Mouse (Mus musculus) hindbrain, embryonic 10.5 days (tissue): ENCODE measurements around the gene Chrdl2. TPM values are rescaled to one million over a fixed set of nuclear protein-coding genes. Genes with fewer than 3 reads are reported as not detected.

Source experiments
- DNase-seq: peaks from one replicate; pipeline ENCODE4 v3.0.0-alpha.2; 2017; ENCODE audit warnings: low spot score
- H3K27ac ChIP-seq: fragments of 300-500 bp; sonication (generic); 2 replicates; pipeline ENCODE4 v1.5.1; 2016; ENCODE audit warnings: mild to moderate bottlenecking, moderate library complexity
- H3K27me3 ChIP-seq: fragments of 300-500 bp; sonication (generic); 2 replicates; pipeline ENCODE4 v1.6.1; 2016; ENCODE audit warnings: mild to moderate bottlenecking; ENCODE audit not compliant: poor library complexity, insufficient read depth, severe bottlenecking
- H3K36me3 ChIP-seq: fragments of 300-500 bp; sonication (generic); 2 replicates; pipeline ENCODE4 v1.6.1; 2016; ENCODE audit warnings: mild to moderate bottlenecking, moderate library complexity
- H3K4me1 ChIP-seq: fragments of 300-500 bp; sonication (generic); replicated peaks from 2 replicates; pipeline ENCODE4 v1.6.1; 2016; ENCODE audit warnings: mild to moderate bottlenecking
- H3K4me3 ChIP-seq: fragments of 300-500 bp; sonication (generic); 2 replicates; pipeline ENCODE4 v1.5.1; 2016; ENCODE audit warnings: mild to moderate bottlenecking, moderate library complexity
- H3K9me3 ChIP-seq: fragments of 300-500 bp; sonication (generic); 2 replicates; pipeline ENCODE4 v1.6.1; 2016; ENCODE audit warnings: mild to moderate bottlenecking, moderate library complexity
- WGBS: fragments of 180-500 bp; shearing (Covaris S2); methylation state at CpG from one replicate; pipeline ENCODE4 v1.1.7; 2016; 5-methylcytosine and 5-hydroxymethylcytosine counted together
- polyA plus RNA-seq: library from polyadenylated mRNA; unstranded; fragments of >200 nt; fragmentation: Nextera tagmentation; extraction: Ambion mirVana; gene quantifications from 2 replicates; pipeline ENCODE4 v1.2.1, GENCODE M21; 2016

The Chrdl2 gene
- polyA plus RNA-seq, 1 experiment from 2014 or later: 0.56 TPM

DNA sequence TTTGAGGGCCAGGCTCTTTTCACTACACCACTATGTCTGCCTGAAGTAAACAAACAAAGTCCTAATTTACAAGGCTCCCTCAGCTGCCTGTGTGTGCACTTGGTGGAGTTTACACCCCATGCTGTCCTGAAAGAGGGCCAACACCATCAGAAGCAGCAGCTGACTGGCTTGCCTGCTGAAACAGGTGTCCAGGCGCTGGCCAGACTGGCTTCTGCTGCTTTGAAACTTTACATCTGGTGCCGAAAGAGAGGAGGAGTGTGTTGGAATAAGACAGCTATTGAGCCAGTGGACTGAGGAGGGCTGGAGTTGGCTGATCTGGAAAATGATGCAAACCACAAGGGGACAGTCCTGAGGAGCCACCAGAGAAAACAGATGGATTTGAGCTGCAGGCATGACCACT, 68.0 kb downstream of the Chrdl2 start:
- no peak overlapping the region for H3K27ac ChIP-seq
- H3K36me3 ChIP-seq: peaks cover 24% of the 10 kb centered on the region
- WGBS: 83% methylated on average over 2 of the region's 2 CpGs

DNA sequence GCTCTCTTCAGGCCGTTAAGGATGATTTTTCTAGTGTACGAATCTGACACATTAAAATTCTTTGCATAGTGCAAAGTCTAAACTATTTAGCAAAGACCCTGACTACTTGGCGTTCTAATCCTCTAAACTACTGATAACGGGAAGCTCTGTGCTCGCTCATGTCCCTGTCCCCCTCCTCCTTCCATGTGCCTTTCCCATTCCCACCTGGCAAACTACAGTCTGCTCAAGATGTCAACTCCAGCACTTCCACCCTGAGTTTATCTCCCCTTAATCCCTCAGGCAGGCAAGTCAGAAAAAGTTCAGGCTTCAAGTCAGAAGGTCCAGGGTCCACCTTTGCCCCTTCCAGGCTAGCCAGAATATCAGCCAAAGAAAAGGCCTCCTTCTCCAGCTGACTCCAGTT, 70.3 kb downstream of the Chrdl2 start:
- WGBS: 95% methylated on average over 5 of the region's 5 CpGs
- H3K9me3 ChIP-seq: no peaks in the 10 kb centered on the region
- H3K36me3 ChIP-seq: peaks cover 44% of the 10 kb centered on the region
- H3K27ac ChIP-seq: no peak overlapping the region
- H3K4me3 ChIP-seq: no peak overlapping the region
- H3K4me1 ChIP-seq: no peaks in the 10 kb centered on the region
- no peak for DNase-seq
- H3K27me3 ChIP-seq: no peaks in the 10 kb centered on the region

More for the DNA sequence above, 68.0 kb downstream of the Chrdl2 start:
- Histone ChIP-seq H3K4me3 (no peak overlapping the region), H3K27me3 (no peaks in the 10 kb centered on the region), H3K4me1 (no peaks in the 10 kb centered on the region), H3K9me3 (no peaks in the 10 kb centered on the region)
- DNase-seq: no peak

DNA sequence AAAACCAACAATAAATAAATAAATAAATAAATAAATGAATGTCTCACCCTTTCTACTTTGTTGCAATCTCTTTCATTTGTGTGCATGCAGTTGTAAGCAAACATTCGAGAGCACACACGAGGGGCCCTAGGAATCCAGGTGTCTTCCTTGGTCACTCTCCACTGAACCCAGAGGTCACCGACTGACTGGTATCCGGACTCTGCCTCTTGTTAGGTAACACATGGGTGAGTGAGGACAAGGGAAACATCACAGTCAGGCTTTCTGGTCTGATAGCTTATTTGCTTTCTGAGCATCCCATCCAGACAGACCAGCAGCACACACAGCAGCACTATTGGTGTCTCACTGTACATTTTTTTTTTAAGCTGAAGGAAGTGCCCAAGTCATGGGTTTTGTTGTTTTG, 71.1 kb downstream of the Chrdl2 start:
- Histone ChIP-seq H3K4me1 (no peaks in the 10 kb centered on the region), H3K27me3 (no peaks in the 10 kb centered on the region), H3K4me3 (no peak overlapping the region), H3K36me3 (peaks cover 51% of the 10 kb centered on the region), H3K27ac (no peak overlapping the region), H3K9me3 (no peaks in the 10 kb centered on the region)
- 87% methylated on average over 4 of the region's 4 CpGs for WGBS
- DNase-seq: no peak

DNA sequence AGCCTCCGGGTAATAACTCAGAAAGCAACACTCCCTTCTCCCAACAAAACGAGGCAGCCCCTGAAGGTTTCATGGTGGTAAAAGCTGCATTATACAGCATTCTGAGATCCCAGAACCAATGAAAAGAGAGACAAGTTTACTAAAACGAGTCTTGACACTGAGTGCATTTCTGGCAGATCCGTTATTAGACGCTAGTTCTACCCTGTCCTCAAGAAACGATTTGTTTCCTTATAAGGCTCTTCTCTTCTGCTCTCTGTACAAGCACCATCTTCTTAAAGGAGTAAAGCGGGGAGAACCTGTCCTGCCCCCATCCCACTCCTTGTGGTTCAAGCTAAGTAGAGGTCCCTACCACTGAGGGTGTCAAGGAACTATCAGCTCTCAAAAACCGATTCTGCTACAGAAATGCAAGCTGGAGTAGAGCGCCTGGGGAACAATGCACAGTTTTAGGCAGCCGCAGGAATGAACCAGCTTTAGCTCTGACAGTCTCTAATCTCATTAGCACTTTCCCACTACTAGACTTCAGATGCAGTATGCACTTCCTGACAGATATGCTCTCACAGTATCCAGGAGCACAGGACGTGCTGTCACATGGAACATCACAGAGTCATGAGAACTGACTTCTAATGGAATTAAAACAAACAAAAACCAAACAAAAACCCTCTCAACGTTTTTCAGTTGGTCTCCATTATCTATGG, 74.3 kb downstream of the Chrdl2 start:
- DNase-seq: no peak
- no peaks in the 10 kb centered on the region for H3K4me1 ChIP-seq
- H3K4me3 ChIP-seq: no peak overlapping the region
- no peaks in the 10 kb centered on the region for H3K27me3 ChIP-seq
- no peaks in the 10 kb centered on the region for H3K9me3 ChIP-seq
- WGBS: 84% methylated on average over 12 of the region's 12 CpGs
- peaks cover 83% of the 10 kb centered on the region for H3K36me3 ChIP-seq
- H3K27ac ChIP-seq: no peak overlapping the region

DNA sequence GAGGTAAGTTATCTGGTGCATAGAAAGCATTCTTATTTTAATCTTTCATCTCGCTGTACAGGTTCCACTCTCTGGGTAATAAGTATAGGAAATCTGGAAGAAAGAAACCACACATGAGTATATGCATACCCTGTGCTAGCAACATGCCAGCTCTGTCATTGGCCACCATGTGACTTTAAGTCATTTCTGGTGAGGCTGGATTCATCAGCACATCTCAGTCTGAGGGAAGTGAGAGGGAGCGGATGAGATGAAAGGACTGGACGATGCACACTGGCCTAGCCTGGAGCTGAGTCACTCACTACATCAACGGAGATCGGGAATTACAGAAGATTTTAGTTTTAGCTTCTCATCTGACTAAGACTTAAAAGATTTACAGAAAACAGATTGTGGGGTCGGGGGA, 76.9 kb downstream of the Chrdl2 start:
- Histone ChIP-seq H3K36me3 (peaks cover 93% of the 10 kb centered on the region), H3K9me3 (no peaks in the 10 kb centered on the region), H3K4me1 (no peaks in the 10 kb centered on the region), H3K27me3 (no peaks in the 10 kb centered on the region), H3K27ac (no peak overlapping the region), H3K4me3 (no peak overlapping the region)
- no peak for DNase-seq
- WGBS: 94% methylated on average over 6 of the region's 6 CpGs

DNA sequence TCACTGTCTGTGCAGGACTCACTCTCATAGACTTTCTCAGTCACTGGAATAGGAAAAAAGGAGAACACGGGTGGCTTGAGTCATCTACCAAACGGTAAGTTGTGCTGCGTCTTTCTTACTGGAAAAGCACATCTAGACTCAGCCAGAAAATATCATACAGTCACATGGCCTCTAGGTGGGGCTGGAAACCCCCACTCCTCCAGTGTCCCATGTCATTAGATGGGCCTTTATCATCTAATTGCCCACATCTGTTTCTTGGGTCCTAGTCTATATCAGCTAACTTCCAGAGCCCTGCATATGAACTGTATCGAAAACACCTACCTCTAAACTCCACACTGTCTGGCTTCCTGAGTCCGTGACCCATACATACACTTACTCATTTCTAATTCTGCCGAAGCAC, 77.8 kb downstream of the Chrdl2 start:
- Histone ChIP-seq H3K27me3 (no peaks in the 10 kb centered on the region), H3K36me3 (peaks cover 94% of the 10 kb centered on the region), H3K4me1 (no peaks in the 10 kb centered on the region), H3K4me3 (no peak overlapping the region), H3K27ac (no peak overlapping the region), H3K9me3 (no peaks in the 10 kb centered on the region)
- DNase-seq: no peak
- 90% methylated on average over 6 of the region's 6 CpGs for WGBS

Other genes with a start within 250 kb of the Chrdl2 start
- not detected in 2 replicates for gene Olfr521, start 242.7 kb upstream of the Chrdl2 start, polyA plus RNA-seq
- 1.9 and 2.1 TPM in 2 replicates for gene Neu3, start 177.8 kb upstream of the Chrdl2 start, polyA plus RNA-seq
- 0.46 and 0.68 TPM in 2 replicates for gene Xrra1, start 147.1 kb upstream of the Chrdl2 start, polyA plus RNA-seq
- gene Spcs2, start 142.7 kb upstream of the Chrdl2 start, polyA plus RNA-seq: 352 and 393 TPM in 2 replicates
- 4.7 and 5.9 TPM in 2 replicates for gene Rnf169, start 25.7 kb upstream of the Chrdl2 start, polyA plus RNA-seq
- 70.7 and 107 TPM in 2 replicates for gene Pold3, start 115.4 kb downstream of the Chrdl2 start, polyA plus RNA-seq
- 25.3 and 26.9 TPM in 2 replicates for gene Lipt2, start 153.1 kb downstream of the Chrdl2 start, polyA plus RNA-seq
- 5.3 and 7.1 TPM in 2 replicates for gene Kcne3, start 170.3 kb downstream of the Chrdl2 start, polyA plus RNA-seq
- 4.9 and 5.1 TPM in 2 replicates for gene Pgm2l1, start 221.2 kb downstream of the Chrdl2 start, polyA plus RNA-seq